In genomic region chr11:73281528-73282027, GRCm38 (mm10) we compare ENCODE assay signal across 9 mouse cellular contexts. TPM values are rescaled to one million over a fixed set of nuclear protein-coding genes. Genes with fewer than 3 reads are reported as not detected.
DNase-seq lines count a peak whose midpoint lies in the region; TF ChIP-seq lines count a peak whose summit lies in the region.
"Had no signal": no experiment of that assay in that cellular context is flagged by ENCODE, and none has a peak within 500 bp of the region (broad histone marks: within the 10 kb centered on the region; RNA-seq: fewer than 3 reads in every experiment).

No protein-coding gene starts in this region.

- H3K4me3 ChIP-seq in left cerebral cortex, adult 2 months = peak overlapping the region; percentile 37

- intact Hi-C loops in left cerebral cortex, adult 2 months (cut with DNase I) = loop anchor here (5.0 kb wide), 1 partner anchor 1091 kb away; no protein-coding TSS in a partner anchor

- TF ChIP-seq CTCF in left cerebral cortex, adult 2 months (IDR thresholded peaks at IDR 0.05) = peak; percentile 54

- H3K27ac ChIP-seq in left cerebral cortex, adult 2 months = peak overlapping the region; percentile 77
- H3K27ac ChIP-seq: macrophage had no signal

- peak; percentile 81 for DNase-seq in WW6 (ENCODE audit: low read depth, low spot score)
- DNase-seq in cerebellum, postnatal 36 days = peak; percentile 57 to 63
- DNase-seq in frontal cortex, postnatal 36 days (ENCODE audit: low spot score in 2 of 2) = peak; percentile 72 to 87
- DNase-seq in induced T-regulatory cell, adult 2 months (ENCODE audit: low read depth) = peak; percentile 56
- peak; percentile 65 to 74 for DNase-seq in left cerebral cortex, adult 2 months (ENCODE audit: extremely low spot score in 1 of 2, low spot score in 2 of 2)
- peak; percentile 57 for DNase-seq in lung, postnatal 36 days
- DNase-seq in right cerebral cortex, postnatal 10 days (ENCODE audit: low spot score in 2 of 2) = peak; percentile 83 to 90
- DNase-seq in spleen, postnatal 14 days (ENCODE audit: low spot score in 2 of 2) = no peak

RNA-seq across cellular contexts. Expression of gene Trpv3, which starts 14.4 kb away (rescaled TPM):
- total RNA-seq in left cerebral cortex, adult 2 months (2021) = under 1 TPM; 0.26 to 0.50 TPM

RNA-seq across cellular contexts. Expression of gene Trpv1, which starts 47.5 kb away (rescaled TPM):
- total RNA-seq in left cerebral cortex, adult 2 months (2021) = under 1 TPM in 1 of 2 experiments, not detected in 1; 0.27 TPM

RNA-seq across cellular contexts. Expression of gene Aspa, which starts 47.8 kb away (rescaled TPM):
- total RNA-seq in left cerebral cortex, adult 2 months (2021) = 10 to 100 TPM in 1 of 2 experiments, 1 to 10 TPM in 1; 8.9 to 10.4 TPM

RNA-seq across cellular contexts. Expression of gene Gm49340, which starts 48.0 kb away (rescaled TPM):
- total RNA-seq in left cerebral cortex, adult 2 months (2021) = not detected

RNA-seq across cellular contexts. Expression of gene Spata22, which starts 48.0 kb away (rescaled TPM):
- not detected for total RNA-seq in left cerebral cortex, adult 2 months (2021)

Comparison
In these comparisons a context has a peak if more than half of its experiments do, and no peak if none do; other contexts are left out.
1. DNase-seq: peak in WW6 (single experiment), cerebellum, postnatal 36 days (2 of 2), frontal cortex, postnatal 36 days (2 of 2), induced T-regulatory cell, adult 2 months (single experiment), left cerebral cortex, adult 2 months (2 of 2), lung, postnatal 36 days (single experiment) and right cerebral cortex, postnatal 10 days (2 of 2); none in spleen, postnatal 14 days (0 of 2).